Mouse (Mus musculus): ENCODE results near the gene Slitrk3. TPM values are rescaled to one million over a fixed set of nuclear protein-coding genes. Genes with fewer than 3 reads are reported as not detected.

The Slitrk3 gene
- polyA plus RNA-seq, 1 experiment from 2014 or later, result 22.4 TPM

GRCm38 (mm10) chr3:73006045-73006444 lies 51.6 kb downstream of the Slitrk3 start:
- Histone ChIP-seq H3K36me3 (replicated peaks) (no peaks in the 10 kb centered on the region), H3K9me3 (no peaks in the 10 kb centered on the region), H3K4me1 (no peaks in the 10 kb centered on the region), H3K4me3 (no peak overlapping the region), H3K9ac (no peak overlapping the region), H3K4me2 (no peak overlapping the region), H3K27me3 (replicated peaks) (no peaks in the 10 kb centered on the region), H3K27ac (no peak overlapping the region)
- 1% methylated on average over 6 of the region's 6 CpGs for WGBS
- ATAC-seq (replicated peaks), result no peak

DNA sequence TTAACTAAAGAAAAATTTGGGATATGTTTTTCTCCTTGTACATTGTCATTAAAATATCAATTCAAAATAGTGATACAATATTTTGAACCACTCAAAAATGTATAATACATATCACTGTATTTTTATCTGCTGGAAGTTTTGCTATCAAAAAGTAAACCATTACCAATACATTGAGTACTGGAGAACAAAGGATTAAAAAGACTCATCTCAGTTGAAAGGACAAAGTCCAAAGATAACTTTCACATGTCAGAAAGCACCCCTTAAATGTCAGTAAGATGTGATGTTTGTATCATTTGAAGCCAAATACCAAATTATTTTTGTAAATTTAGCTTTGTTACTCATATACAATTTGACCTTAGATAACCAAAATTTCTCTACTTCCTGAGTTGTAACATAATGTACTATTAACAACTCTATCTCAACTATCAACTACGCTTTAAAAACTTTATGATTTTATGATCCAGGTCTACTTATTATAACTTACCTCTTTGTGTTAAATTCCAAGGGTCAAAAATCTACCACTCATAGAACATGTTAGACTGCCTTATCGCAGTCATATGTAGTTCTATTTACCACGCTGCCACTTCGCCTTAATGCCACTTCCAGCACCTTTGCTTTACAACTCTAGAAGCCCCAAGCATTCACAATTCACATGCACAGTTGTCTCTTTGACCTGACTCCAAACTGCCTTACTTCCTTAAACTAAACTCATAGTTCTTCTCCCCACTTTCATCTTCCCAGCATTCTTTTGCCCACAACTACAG lies 54.5 kb downstream of the Slitrk3 start:
- ATAC-seq (replicated peaks), result no peak

GRCm38 (mm10) chr3:72997517-72997916 lies 60.1 kb downstream of the Slitrk3 start:
- Histone ChIP-seq H3K9me3 (no peaks in the 10 kb centered on the region), H3K27me3 (replicated peaks) (no peaks in the 10 kb centered on the region), H3K4me3 (no peak overlapping the region), H3K4me1 (no peaks in the 10 kb centered on the region), H3K9ac (no peak overlapping the region), H3K36me3 (replicated peaks) (no peaks in the 10 kb centered on the region), H3K4me2 (no peak overlapping the region), H3K27ac (no peak overlapping the region)
- WGBS, result 78% methylated on average over 4 of the region's 4 CpGs
- ATAC-seq (replicated peaks), result no peak

More for the DNA sequence above, 54.5 kb downstream of the Slitrk3 start:
- H3K27me3 ChIP-seq (replicated peaks), result no peaks in the 10 kb centered on the region
- 99% methylated on average over 4 of the region's 4 CpGs for WGBS
- H3K4me2 ChIP-seq, result no peak overlapping the region
- no peak overlapping the region for H3K4me3 ChIP-seq
- no peaks in the 10 kb centered on the region for H3K9me3 ChIP-seq
- H3K9ac ChIP-seq, result no peak overlapping the region
- H3K4me1 ChIP-seq, result no peaks in the 10 kb centered on the region
- H3K36me3 ChIP-seq (replicated peaks), result no peaks in the 10 kb centered on the region
- no peak overlapping the region for H3K27ac ChIP-seq

Other genes with a start within 250 kb of the Slitrk3 start
- gene Sis, start 89.9 kb downstream of the Slitrk3 start, polyA plus RNA-seq (2015; fragmentation: Nextera tagmentation; extraction: Ambion mirVana), result not detected in 2 replicates

Measured in midbrain, embryonic 15.5 days (tissue).